12 mouse cellular contexts compared by ENCODE assay signal in genomic region chr11:62929799-62930198, GRCm38 (mm10). TPM values are rescaled to one million over a fixed set of nuclear protein-coding genes. Genes with fewer than 3 reads are reported as not detected.
DNase-seq lines count a peak whose midpoint lies in the region; ATAC-seq lines count a peak whose summit lies in the region.
"Had no signal": no experiment of that assay in that cellular context is flagged by ENCODE, and none has a peak within 500 bp of the region (broad histone marks: within the 10 kb centered on the region; RNA-seq: fewer than 3 reads in every experiment).

No protein-coding gene starts in this region.

- H3K36me3 ChIP-seq in liver, embryonic 11.5 days (ENCODE audit: control insufficient read depth, insufficient read depth, low read length) = no peaks in the 10 kb centered on the region
- H3K36me3 ChIP-seq: embryonic facial prominence, embryonic 12.5 days had no signal

- H3K4me3 ChIP-seq in liver, embryonic 11.5 days (ENCODE audit: low read depth, low read length) = no peak overlapping the region
- H3K4me3 ChIP-seq: embryonic facial prominence, embryonic 12.5 days had no signal

- H3K9ac ChIP-seq in liver, embryonic 11.5 days (ENCODE audit: low read depth, low read length) = no peak overlapping the region
- H3K9ac ChIP-seq: embryonic facial prominence, embryonic 12.5 days had no signal

- no peak overlapping the region for H3K4me2 ChIP-seq in liver, embryonic 11.5 days
- H3K4me2 ChIP-seq: embryonic facial prominence, embryonic 12.5 days had no signal

- no peaks in the 10 kb centered on the region for H3K27me3 ChIP-seq in liver, embryonic 11.5 days (replicated peaks; ENCODE audit: control insufficient read depth, insufficient read depth, low read length)
- H3K27me3 ChIP-seq: embryonic facial prominence, embryonic 12.5 days had no signal

- 19% methylated on average over 3 of the region's 3 CpGs for WGBS in liver, embryonic 11.5 days

- H3K9me3 ChIP-seq in liver, embryonic 11.5 days (ENCODE audit: control insufficient read depth, low read length) = no peaks in the 10 kb centered on the region
- H3K9me3 ChIP-seq: embryonic facial prominence, embryonic 12.5 days had no signal

- intact Hi-C loops in left cerebral cortex, postnatal 36 days (cut with DNase I) = no loop called here

- H3K4me1 ChIP-seq in liver, embryonic 11.5 days (replicated peaks; ENCODE audit: control insufficient read depth, insufficient read depth, low read length) = peaks cover 8% of the 10 kb centered on the region; the same call in 1 of the 2 replicates
- H3K4me1 ChIP-seq: embryonic facial prominence, embryonic 12.5 days had no signal

- peak; percentile 95 for ATAC-seq in liver, embryonic 11.5 days (replicated peaks; ENCODE audit: low FRiP score)

- peak; percentile 48 to 75 for DNase-seq in adrenal gland, adult (ENCODE audit: inconsistent age in 2 of 2, low spot score in 1 of 2)
- no peak for DNase-seq in adrenal gland, postnatal 25 days
- DNase-seq in 3T3-L1 (ENCODE audit: low read depth, low spot score) = peak; percentile 44
- DNase-seq in embryo, embryonic 10.5 days (ENCODE audit: low spot score) = peak; percentile 42
- no peak for DNase-seq in liver, embryonic 11.5 days (ENCODE audit: low spot score)
- no peak for DNase-seq in left cerebral cortex, postnatal 36 days (ENCODE audit: low spot score in 2 of 2)
- DNase-seq in thymus, postnatal 0 days (ENCODE audit: low spot score) = no peak
- no peak for DNase-seq in cerebellum, adult 8-10 months
- DNase-seq: gastrocnemius, postnatal 10 days; layer of hippocampus, adult 9-11 months had no signal

- no peak overlapping the region for H3K27ac ChIP-seq in liver, embryonic 11.5 days (ENCODE audit: low read depth, low read length)
- H3K27ac ChIP-seq: embryonic facial prominence, embryonic 12.5 days had no signal

RNA-seq across cellular contexts. Expression of gene Cdrt4, which starts 21.2 kb away (rescaled TPM):
- not detected in 2 replicates for total RNA-seq in adrenal gland, postnatal 25 days (2021)
- 0.26 TPM in 1 of 2 replicates, not detected in the other for polyA plus RNA-seq in liver, embryonic 11.5 days (2014; fragmentation: Nextera tagmentation; extraction: Ambion mirVana)
- not detected for total RNA-seq in left cerebral cortex, postnatal 36 days (2021)
- 0.24 TPM in 1 of 2 replicates, not detected in the other for polyA plus RNA-seq in thymus, postnatal 0 days (2015; fragmentation: Nextera tagmentation; extraction: Ambion mirVana)
- total RNA-seq: neutrophil, adult 5-6 weeks had no signal

RNA-seq across cellular contexts. Expression of gene Tvp23b, which starts 50.5 kb away (rescaled TPM):
- total RNA-seq in adrenal gland, postnatal 25 days (2021) = 31.4 and 58.5 TPM in 2 replicates
- 49.1 and 53.7 TPM in 2 replicates for polyA plus RNA-seq in liver, embryonic 11.5 days (2014; fragmentation: Nextera tagmentation; extraction: Ambion mirVana)
- 10 to 100 TPM; 29.4 to 29.6 TPM for total RNA-seq in left cerebral cortex, postnatal 36 days (2021)
- polyA plus RNA-seq in thymus, postnatal 0 days (2015; fragmentation: Nextera tagmentation; extraction: Ambion mirVana) = 51.5 and 57.7 TPM in 2 replicates

Comparison
In these comparisons a context has a peak if more than half of its experiments do, and no peak if none do; other contexts are left out.
1. DNase-seq: peak in adrenal gland, adult (2 of 2), 3T3-L1 (single experiment) and embryo, embryonic 10.5 days (single experiment); none in adrenal gland, postnatal 25 days (single experiment), liver, embryonic 11.5 days (single experiment), left cerebral cortex, postnatal 36 days (0 of 2), thymus, postnatal 0 days (single experiment) and cerebellum, adult 8-10 months (single experiment).